Mouse (Mus musculus): Measurements from ENCODE around the gene Hnmt.

- TF ChIP-seq EP300 (IDR thresholded peaks at IDR 0.05; ENCODE audit: insufficient read depth, low read depth, low read length) (no peak), CTCF (IDR thresholded peaks at IDR 0.05) (no peak), POLR2A (IDR thresholded peaks at IDR 0.05; ENCODE audit: insufficient read depth, low read depth, low read length) (no peak)
Observed at GRCm38 (mm10) chr2:24047551-24048479, 1.4 kb downstream of the Hnmt start.

Data from heart, adult 2 months (tissue).